Mouse (Mus musculus) hindbrain, embryonic 15.5 days (tissue): Measurements from ENCODE around the gene Foxp1. TPM values are rescaled to one million over a fixed set of nuclear protein-coding genes. Genes with fewer than 3 reads are reported as not detected.
A peak's percentile ranks its signal among the peaks of the same experiment; 100 is the strongest.

ENCODE experiments used
- ATAC-seq: fragments of 200-750 bp; cut with Nextera tagmentation; 2 replicates; pipeline ENCODE4 v1.8.0; 2017; ENCODE audit warnings: low read depth, moderate number of reproducible peaks, moderate TSS enrichment; ENCODE audit not compliant: low FRiP score
- H3K27ac ChIP-seq: fragments of 300-500 bp; sonication (generic); replicated peaks from 2 replicates; pipeline ENCODE4 v1.5.1; 2015; ENCODE audit warnings: mild to moderate bottlenecking, inconsistent platforms
- H3K27me3 ChIP-seq: fragments of 300-500 bp; sonication (generic); 2 replicates; pipeline ENCODE4 v1.6.1; 2015; ENCODE audit warnings: control low read depth, inconsistent platforms
- H3K36me3 ChIP-seq: fragments of 300-500 bp; sonication (generic); 2 replicates; pipeline ENCODE4 v1.6.1; 2015; ENCODE audit warnings: control low read depth, inconsistent platforms
- H3K4me1 ChIP-seq: fragments of 300-500 bp; sonication (generic); replicated peaks from 2 replicates; pipeline ENCODE4 v1.6.1; 2015; ENCODE audit warnings: control low read depth, inconsistent platforms
- H3K4me2 ChIP-seq: fragments of 300-500 bp; sonication (generic); 2 replicates; pipeline ENCODE4 v1.6.1; 2015; ENCODE audit warnings: moderate library complexity, mild to moderate bottlenecking, inconsistent platforms
- H3K4me3 ChIP-seq: fragments of 300-500 bp; sonication (generic); 2 replicates; pipeline ENCODE4 v1.5.1; 2015; ENCODE audit warnings: mild to moderate bottlenecking, inconsistent platforms
- H3K9ac ChIP-seq: fragments of 300-500 bp; sonication (generic); 2 replicates; pipeline ENCODE4 v1.6.1; 2015; ENCODE audit warnings: inconsistent platforms
- H3K9me3 ChIP-seq: fragments of 300-500 bp; sonication (generic); 2 replicates; pipeline ENCODE4 v1.6.1; 2016; ENCODE audit warnings: control low read depth, inconsistent platforms
- WGBS: fragments of 180-500 bp; shearing (Covaris S2); methylation state at CpG from one replicate; pipeline ENCODE4 v1.1.7; 2015; 5-methylcytosine and 5-hydroxymethylcytosine counted together
- polyA plus RNA-seq: library from polyadenylated mRNA; unstranded; fragments of >200 nt; fragmentation: Nextera tagmentation; extraction: Ambion mirVana; gene quantifications from 2 replicates; pipeline ENCODE4 v1.2.1, GENCODE M21; 2015

The Foxp1 gene
- polyA plus RNA-seq, 1 experiment from 2014 or later: 74.2 TPM

GRCm38 (mm10) chr6:99364545-99364944 lies 158.0 kb downstream of the Foxp1 start:
- Histone ChIP-seq H3K4me1 (no peaks in the 10 kb centered on the region), H3K4me2 (no peak overlapping the region), H3K27me3 (no peaks in the 10 kb centered on the region), H3K9me3 (no peaks in the 10 kb centered on the region), H3K27ac (no peak overlapping the region), H3K9ac (no peak overlapping the region), H3K36me3 (no peaks in the 10 kb centered on the region), H3K4me3 (no peak overlapping the region)
- no peak for ATAC-seq
- 68% methylated on average over 6 of the region's 6 CpGs for WGBS

GRCm38 (mm10) chr6:99360581-99360980 lies 161.9 kb downstream of the Foxp1 start:
- no peak overlapping the region for H3K4me3 ChIP-seq

GRCm38 (mm10) chr6:99359765-99360499 lies 162.6 kb downstream of the Foxp1 start:
- WGBS: 83% methylated on average over 6 of the region's 6 CpGs
- Histone ChIP-seq H3K9ac (no peak overlapping the region), H3K36me3 (no peaks in the 10 kb centered on the region), H3K27me3 (no peaks in the 10 kb centered on the region), H3K27ac (no peak overlapping the region), H3K4me3 (no peak overlapping the region), H3K4me2 (no peak overlapping the region), H3K4me1 (no peaks in the 10 kb centered on the region), H3K9me3 (no peaks in the 10 kb centered on the region)
- ATAC-seq: no peak

More at GRCm38 (mm10) chr6:99360581-99360980, 161.9 kb downstream of the Foxp1 start:
- H3K9ac ChIP-seq: no peak overlapping the region
- H3K9me3 ChIP-seq: no peaks in the 10 kb centered on the region
- no peak for ATAC-seq
- no peaks in the 10 kb centered on the region for H3K36me3 ChIP-seq
- no peak overlapping the region for H3K27ac ChIP-seq
- no peaks in the 10 kb centered on the region for H3K4me1 ChIP-seq
- 92% methylated on average over 4 of the region's 4 CpGs for WGBS
- H3K4me2 ChIP-seq: no peak overlapping the region
- H3K27me3 ChIP-seq: no peaks in the 10 kb centered on the region

GRCm38 (mm10) chr6:99359036-99359698 lies 163.4 kb downstream of the Foxp1 start:
- H3K9me3 ChIP-seq: no peaks in the 10 kb centered on the region
- no peak overlapping the region for H3K9ac ChIP-seq
- WGBS: 89% methylated on average over 9 of the region's 9 CpGs
- no peak overlapping the region for H3K4me3 ChIP-seq
- H3K4me1 ChIP-seq: no peaks in the 10 kb centered on the region
- no peak for ATAC-seq
- no peaks in the 10 kb centered on the region for H3K27me3 ChIP-seq
- no peak overlapping the region for H3K4me2 ChIP-seq
- no peak overlapping the region for H3K27ac ChIP-seq
- no peaks in the 10 kb centered on the region for H3K36me3 ChIP-seq

GRCm38 (mm10) chr6:99357931-99358330 lies 164.6 kb downstream of the Foxp1 start:
- H3K9me3 ChIP-seq: no peaks in the 10 kb centered on the region
- H3K4me2 ChIP-seq: no peak overlapping the region
- H3K4me1 ChIP-seq: no peaks in the 10 kb centered on the region
- no peak overlapping the region for H3K9ac ChIP-seq
- no peaks in the 10 kb centered on the region for H3K27me3 ChIP-seq
- H3K27ac ChIP-seq: no peak overlapping the region
- H3K4me3 ChIP-seq: no peak overlapping the region
- WGBS: 92% methylated on average over 2 of the region's 2 CpGs
- no peaks in the 10 kb centered on the region for H3K36me3 ChIP-seq
- ATAC-seq: no peak

GRCm38 (mm10) chr6:99354338-99354737 lies 168.2 kb downstream of the Foxp1 start:
- Histone ChIP-seq H3K27ac (no peak overlapping the region), H3K4me2 (no peak overlapping the region), H3K36me3 (no peaks in the 10 kb centered on the region), H3K27me3 (no peaks in the 10 kb centered on the region), H3K4me1 (no peaks in the 10 kb centered on the region), H3K9ac (no peak overlapping the region), H3K9me3 (no peaks in the 10 kb centered on the region), H3K4me3 (no peak overlapping the region)
- no peak for ATAC-seq
- 67% methylated on average over 2 of the region's 2 CpGs for WGBS

GRCm38 (mm10) chr6:99353441-99353840 lies 169.1 kb downstream of the Foxp1 start:
- ATAC-seq: no peak
- Histone ChIP-seq H3K9ac (no peak overlapping the region), H3K27me3 (no peaks in the 10 kb centered on the region), H3K4me2 (no peak overlapping the region), H3K27ac (no peak overlapping the region), H3K4me3 (no peak overlapping the region), H3K4me1 (no peaks in the 10 kb centered on the region), H3K36me3 (no peaks in the 10 kb centered on the region), H3K9me3 (no peaks in the 10 kb centered on the region)
- WGBS: 88% methylated on average over 2 of the region's 2 CpGs

- H3K36me3 ChIP-seq: no peaks in the 10 kb centered on the region
- ATAC-seq: no peak
- no peak overlapping the region for H3K27ac ChIP-seq
- H3K4me2 ChIP-seq: no peak overlapping the region
- peaks cover 6% of the 10 kb centered on the region for H3K4me1 ChIP-seq
- no peak overlapping the region for H3K9ac ChIP-seq
- WGBS: 89% methylated on average over 3 of the region's 3 CpGs
- H3K4me3 ChIP-seq: no peak overlapping the region
- H3K27me3 ChIP-seq: no peaks in the 10 kb centered on the region
- H3K9me3 ChIP-seq: no peaks in the 10 kb centered on the region
Measured at GRCm38 (mm10) chr6:99350566-99350965, 172.0 kb downstream of the Foxp1 start.

- no peak overlapping the region for H3K4me3 ChIP-seq
- H3K36me3 ChIP-seq: no peaks in the 10 kb centered on the region
- H3K4me2 ChIP-seq: no peak overlapping the region
- no peak overlapping the region for H3K27ac ChIP-seq
- H3K27me3 ChIP-seq: no peaks in the 10 kb centered on the region
- no peak for ATAC-seq
- no peak overlapping the region for H3K9ac ChIP-seq
- H3K4me1 ChIP-seq: peaks cover 6% of the 10 kb centered on the region
- H3K9me3 ChIP-seq: no peaks in the 10 kb centered on the region
- 96% methylated on average over 5 of the region's 5 CpGs for WGBS
Measured at GRCm38 (mm10) chr6:99350156-99350555, 172.4 kb downstream of the Foxp1 start.

GRCm38 (mm10) chr6:99347836-99348235 lies 174.7 kb downstream of the Foxp1 start:
- Histone ChIP-seq H3K27me3 (no peaks in the 10 kb centered on the region), H3K36me3 (no peaks in the 10 kb centered on the region), H3K27ac (no peak overlapping the region), H3K9ac (no peak overlapping the region), H3K4me2 (peak overlapping the region; percentile 19; the same call in 1 of the 2 replicates), H3K4me3 (no peak overlapping the region), H3K4me1 (peaks cover 6% of the 10 kb centered on the region), H3K9me3 (no peaks in the 10 kb centered on the region)
- no peak for ATAC-seq
- WGBS: 19% methylated on average over 10 of the region's 10 CpGs

GRCm38 (mm10) chr6:99344966-99345365 lies 177.6 kb downstream of the Foxp1 start:
- no peak overlapping the region for H3K4me2 ChIP-seq
- no peaks in the 10 kb centered on the region for H3K36me3 ChIP-seq
- H3K4me1 ChIP-seq: peaks cover 6% of the 10 kb centered on the region
- no peak overlapping the region for H3K9ac ChIP-seq
- H3K4me3 ChIP-seq: no peak overlapping the region
- no peak overlapping the region for H3K27ac ChIP-seq
- H3K9me3 ChIP-seq: no peaks in the 10 kb centered on the region
- no peak for ATAC-seq
- WGBS: 97% methylated on average over 7 of the region's 7 CpGs
- no peaks in the 10 kb centered on the region for H3K27me3 ChIP-seq

- Histone ChIP-seq H3K9me3 (no peaks in the 10 kb centered on the region), H3K36me3 (no peaks in the 10 kb centered on the region), H3K4me2 (no peak overlapping the region), H3K27me3 (no peaks in the 10 kb centered on the region), H3K4me1 (peaks cover 8% of the 10 kb centered on the region), H3K4me3 (no peak overlapping the region), H3K27ac (no peak overlapping the region), H3K9ac (no peak overlapping the region)
- no peak for ATAC-seq
- WGBS: 87% methylated on average over 3 of the region's 3 CpGs
Measured at GRCm38 (mm10) chr6:99344357-99344756, 178.2 kb downstream of the Foxp1 start.
